Mouse (Mus musculus) ZHBTc4 (cell line): ENCODE results near the gene Ctsl.

Experiments
- DNase-seq: peaks from one replicate; pipeline ENCODE4 v3.0.0-alpha.2; 2011; ENCODE audit warnings: low read depth, low spot score

Gene Ctsl

GRCm38 (mm10) chr13:64370173-64370940 lies at the start of gene Ctsl:
TSS of gene Ctsl (minus strand) at chr13:64370890.
- DNase-seq: peak; percentile 98

GRCm38 (mm10) chr13:64416955-64417601 lies 46.4 kb upstream of the Ctsl start:
- no peak for DNase-seq

GRCm38 (mm10) chr13:64415659-64416058 lies 45.0 kb upstream of the Ctsl start:
- no peak for DNase-seq

- no peak for DNase-seq
These were observed 42.1 kb upstream of the Ctsl start for GRCm38 (mm10) chr13:64412752-64413257.

GRCm38 (mm10) chr13:64411282-64411681 lies 40.6 kb upstream of the Ctsl start:
- no peak for DNase-seq

- no peak for DNase-seq
These were observed 39.9 kb upstream of the Ctsl start for GRCm38 (mm10) chr13:64410604-64411003.

- no peak for DNase-seq
These were observed 37.3 kb upstream of the Ctsl start for GRCm38 (mm10) chr13:64407992-64408391.

- DNase-seq: no peak
These were observed 34.9 kb upstream of the Ctsl start for GRCm38 (mm10) chr13:64405550-64405949.

- no peak for DNase-seq
These were observed 32.8 kb upstream of the Ctsl start for GRCm38 (mm10) chr13:64403519-64403918.

- no peak for DNase-seq
These were observed 32.3 kb upstream of the Ctsl start for GRCm38 (mm10) chr13:64402951-64403460.

GRCm38 (mm10) chr13:64402504-64402949 lies 31.8 kb upstream of the Ctsl start:
- no peak for DNase-seq

GRCm38 (mm10) chr13:64402006-64402405 lies 31.3 kb upstream of the Ctsl start:
- no peak for DNase-seq

- no peak for DNase-seq
These were observed 30.2 kb upstream of the Ctsl start for GRCm38 (mm10) chr13:64400801-64401361.

GRCm38 (mm10) chr13:64399906-64400305 lies 29.2 kb upstream of the Ctsl start:
- DNase-seq: no peak

- DNase-seq: no peak
These were observed 27.4 kb upstream of the Ctsl start for GRCm38 (mm10) chr13:64398065-64398464.

- DNase-seq: no peak
These were observed 26.3 kb upstream of the Ctsl start for GRCm38 (mm10) chr13:64396979-64397378.

- DNase-seq: no peak
These were observed 17.7 kb upstream of the Ctsl start for GRCm38 (mm10) chr13:64388415-64388814.

GRCm38 (mm10) chr13:64386048-64386447 lies 15.4 kb upstream of the Ctsl start:
- no peak for DNase-seq

- no peak for DNase-seq
These were observed 14.2 kb upstream of the Ctsl start for GRCm38 (mm10) chr13:64384937-64385336.

- DNase-seq: no peak
These were observed 9.6 kb upstream of the Ctsl start for GRCm38 (mm10) chr13:64380251-64380650.

- DNase-seq: no peak
These were observed 7.9 kb upstream of the Ctsl start for GRCm38 (mm10) chr13:64378601-64379000.

- no peak for DNase-seq
These were observed 5.8 kb upstream of the Ctsl start for GRCm38 (mm10) chr13:64376472-64376871.
